Mouse (Mus musculus): ENCODE measurements around the gene Wipi2. TPM values are rescaled to one million over a fixed set of nuclear protein-coding genes. Genes with fewer than 3 reads are reported as not detected.

Wipi2 gene
- polyA plus RNA-seq, 1 experiment from 2014 or later, result 28.7 TPM

GRCm38 (mm10) chr5:142615638-142616037 is 11.9 kb upstream of the Wipi2 start:
- WGBS, result 62% methylated on average over 4 of the region's 4 CpGs
- Histone ChIP-seq H3K4me2 (ENCODE audit: low read length) (no peak overlapping the region), H3K4me1 (ENCODE audit: control insufficient read depth in 2 of 2, insufficient read depth in 2 of 2, low read length in 2 of 2) (no peaks in the 10 kb centered on the region), H3K27ac (replicated peaks in 1 of 2; ENCODE audit: control insufficient read depth in 1 of 2, insufficient read depth in 1 of 2, low read depth in 2 of 2, low read length in 2 of 2) (no peak overlapping the region), H3K36me3 (ENCODE audit: control insufficient read depth, insufficient read depth, low read length) (no peaks in the 10 kb centered on the region), H3K4me3 (ENCODE audit: control insufficient read depth in 1 of 2, insufficient read depth in 1 of 2, low read depth in 1 of 2, low read length in 2 of 2) (no peak overlapping the region), H3K27me3 (ENCODE audit: control insufficient read depth, insufficient read depth, low read length) (no peaks in the 10 kb centered on the region), H3K9me3 (ENCODE audit: control insufficient read depth, low read length) (no peaks in the 10 kb centered on the region), H3K9ac (ENCODE audit: low read length) (no peak overlapping the region)
- no peak for ATAC-seq (ENCODE audit: insufficient number of reproducible peaks, insufficient read depth, low FRiP score, low read depth)

- no peak overlapping the region for H3K4me3 ChIP-seq (ENCODE audit: control insufficient read depth in 1 of 2, insufficient read depth in 1 of 2, low read depth in 1 of 2, low read length in 2 of 2)
- no peaks in the 10 kb centered on the region for H3K36me3 ChIP-seq (ENCODE audit: control insufficient read depth, insufficient read depth, low read length)
- no peaks in the 10 kb centered on the region for H3K9me3 ChIP-seq (ENCODE audit: control insufficient read depth, low read length)
- H3K9ac ChIP-seq (ENCODE audit: low read length), result no peak overlapping the region
- H3K27me3 ChIP-seq (ENCODE audit: control insufficient read depth, insufficient read depth, low read length), result no peaks in the 10 kb centered on the region
- no peak overlapping the region for H3K4me2 ChIP-seq (ENCODE audit: low read length)
- no peaks in the 10 kb centered on the region for H3K4me1 ChIP-seq (ENCODE audit: control insufficient read depth in 2 of 2, insufficient read depth in 2 of 2, low read length in 2 of 2)
- no peak overlapping the region for H3K27ac ChIP-seq (replicated peaks in 1 of 2; ENCODE audit: control insufficient read depth in 1 of 2, insufficient read depth in 1 of 2, low read depth in 2 of 2, low read length in 2 of 2)
- no peak for ATAC-seq (ENCODE audit: insufficient number of reproducible peaks, insufficient read depth, low FRiP score, low read depth)
- whole genome bisulfite sequencing, result 53% methylated on average over 6 of the region's 6 CpGs
Observed at GRCm38 (mm10) chr5:142616326-142616725, 11.2 kb upstream of the Wipi2 start.

- H3K27ac ChIP-seq (replicated peaks in 1 of 2; ENCODE audit: control insufficient read depth in 1 of 2, insufficient read depth in 1 of 2, low read depth in 2 of 2, low read length in 2 of 2), result no peak overlapping the region
- H3K4me3 ChIP-seq (ENCODE audit: control insufficient read depth in 1 of 2, insufficient read depth in 1 of 2, low read depth in 1 of 2, low read length in 2 of 2), result no peak overlapping the region
- H3K36me3 ChIP-seq (ENCODE audit: control insufficient read depth, insufficient read depth, low read length), result no peaks in the 10 kb centered on the region
- WGBS, result 17% methylated on average over 5 of the region's 5 CpGs
- H3K9me3 ChIP-seq (ENCODE audit: control insufficient read depth, low read length), result no peaks in the 10 kb centered on the region
- no peaks in the 10 kb centered on the region for H3K27me3 ChIP-seq (ENCODE audit: control insufficient read depth, insufficient read depth, low read length)
- no peak overlapping the region for H3K4me2 ChIP-seq (ENCODE audit: low read length)
- H3K9ac ChIP-seq (ENCODE audit: low read length), result no peak overlapping the region
- H3K4me1 ChIP-seq (ENCODE audit: control insufficient read depth in 2 of 2, insufficient read depth in 2 of 2, low read length in 2 of 2), result no peaks in the 10 kb centered on the region
- no peak for ATAC-seq (ENCODE audit: insufficient number of reproducible peaks, insufficient read depth, low FRiP score, low read depth)
Observed at GRCm38 (mm10) chr5:142619866-142620265, 7.6 kb upstream of the Wipi2 start.

- H3K9ac ChIP-seq (ENCODE audit: low read length), result no peak overlapping the region
- no peaks in the 10 kb centered on the region for H3K36me3 ChIP-seq (ENCODE audit: control insufficient read depth, insufficient read depth, low read length)
- no peak overlapping the region for H3K27ac ChIP-seq (replicated peaks in 1 of 2; ENCODE audit: control insufficient read depth in 1 of 2, insufficient read depth in 1 of 2, low read depth in 2 of 2, low read length in 2 of 2)
- 64% methylated on average over 2 of the region's 2 CpGs for WGBS
- no peaks in the 10 kb centered on the region for H3K4me1 ChIP-seq (ENCODE audit: control insufficient read depth in 2 of 2, insufficient read depth in 2 of 2, low read length in 2 of 2)
- no peak overlapping the region for H3K4me3 ChIP-seq (ENCODE audit: control insufficient read depth in 1 of 2, insufficient read depth in 1 of 2, low read depth in 1 of 2, low read length in 2 of 2)
- no peaks in the 10 kb centered on the region for H3K9me3 ChIP-seq (ENCODE audit: control insufficient read depth, low read length)
- no peaks in the 10 kb centered on the region; the same call in 1 of the 2 replicates for H3K27me3 ChIP-seq (ENCODE audit: control insufficient read depth, insufficient read depth, low read length)
- H3K4me2 ChIP-seq (ENCODE audit: low read length), result no peak overlapping the region
- ATAC-seq (ENCODE audit: insufficient number of reproducible peaks, insufficient read depth, low FRiP score, low read depth), result no peak
Observed at GRCm38 (mm10) chr5:142621421-142621820, 6.1 kb upstream of the Wipi2 start.

GRCm38 (mm10) chr5:142622134-142622533 is 5.4 kb upstream of the Wipi2 start:
- H3K4me3 ChIP-seq (ENCODE audit: control insufficient read depth in 1 of 2, insufficient read depth in 1 of 2, low read depth in 1 of 2, low read length in 2 of 2), result no peak overlapping the region
- WGBS, result 60% methylated on average over 1 of the region's 1 CpGs
- no peak for ATAC-seq (ENCODE audit: insufficient number of reproducible peaks, insufficient read depth, low FRiP score, low read depth)

GRCm38 (mm10) chr5:142623080-142623479 is 4.4 kb upstream of the Wipi2 start:
- H3K4me2 ChIP-seq (ENCODE audit: low read length), result no peak overlapping the region
- 80% methylated on average over 7 of the region's 7 CpGs for WGBS
- no peaks in the 10 kb centered on the region for H3K36me3 ChIP-seq (ENCODE audit: control insufficient read depth, insufficient read depth, low read length)
- H3K9me3 ChIP-seq (ENCODE audit: control insufficient read depth, low read length), result no peaks in the 10 kb centered on the region
- no peak overlapping the region for H3K27ac ChIP-seq (replicated peaks in 1 of 2; ENCODE audit: control insufficient read depth in 1 of 2, insufficient read depth in 1 of 2, low read depth in 2 of 2, low read length in 2 of 2)
- no peak overlapping the region for H3K4me3 ChIP-seq (ENCODE audit: control insufficient read depth in 1 of 2, insufficient read depth in 1 of 2, low read depth in 1 of 2, low read length in 2 of 2)
- H3K9ac ChIP-seq (ENCODE audit: low read length), result no peak overlapping the region
- no peaks in the 10 kb centered on the region; the same call in 1 of the 2 replicates for H3K27me3 ChIP-seq (ENCODE audit: control insufficient read depth, insufficient read depth, low read length)
- ATAC-seq (ENCODE audit: insufficient number of reproducible peaks, insufficient read depth, low FRiP score, low read depth), result no peak
- H3K4me1 ChIP-seq (ENCODE audit: control insufficient read depth in 2 of 2, insufficient read depth in 2 of 2, low read length in 2 of 2), result no peaks in the 10 kb centered on the region

More at GRCm38 (mm10) chr5:142622134-142622533, 5.4 kb upstream of the Wipi2 start:
- Histone ChIP-seq H3K9me3 (ENCODE audit: control insufficient read depth, low read length) (no peaks in the 10 kb centered on the region), H3K4me2 (ENCODE audit: low read length) (no peak overlapping the region), H3K27me3 (ENCODE audit: control insufficient read depth, insufficient read depth, low read length) (no peaks in the 10 kb centered on the region; the same call in 1 of the 2 replicates), H3K27ac (replicated peaks in 1 of 2; ENCODE audit: control insufficient read depth in 1 of 2, insufficient read depth in 1 of 2, low read depth in 2 of 2, low read length in 2 of 2) (no peak overlapping the region), H3K9ac (ENCODE audit: low read length) (no peak overlapping the region), H3K36me3 (ENCODE audit: control insufficient read depth, insufficient read depth, low read length) (no peaks in the 10 kb centered on the region), H3K4me1 (ENCODE audit: control insufficient read depth in 2 of 2, insufficient read depth in 2 of 2, low read length in 2 of 2) (no peaks in the 10 kb centered on the region)

- Histone ChIP-seq H3K4me1 (ENCODE audit: control insufficient read depth in 2 of 2, insufficient read depth in 2 of 2, low read length in 2 of 2) (peaks cover 5 to 10% of the 10 kb centered on the region in 2 experiments; a peak in 3 of 4 replicates), H3K9me3 (ENCODE audit: control insufficient read depth, low read length) (no peaks in the 10 kb centered on the region), H3K9ac (ENCODE audit: low read length) (peak overlapping the region; percentile 94), H3K27me3 (ENCODE audit: control insufficient read depth, insufficient read depth, low read length) (no peaks in the 10 kb centered on the region; the same call in 1 of the 2 replicates), H3K36me3 (ENCODE audit: control insufficient read depth, insufficient read depth, low read length) (peaks cover 14% of the 10 kb centered on the region), H3K27ac (replicated peaks in 1 of 2; ENCODE audit: control insufficient read depth in 1 of 2, insufficient read depth in 1 of 2, low read depth in 2 of 2, low read length in 2 of 2) (peak overlapping the region; percentile 82 to 86), H3K4me2 (ENCODE audit: low read length) (peak overlapping the region; percentile 84), H3K4me3 (ENCODE audit: control insufficient read depth in 1 of 2, insufficient read depth in 1 of 2, low read depth in 1 of 2, low read length in 2 of 2) (peak overlapping the region; percentile 73 to 88)
- WGBS, result under 1% methylated on average over 66 of the region's 69 CpGs
- peak; percentile 98 for ATAC-seq (ENCODE audit: insufficient number of reproducible peaks, insufficient read depth, low FRiP score, low read depth)
Observed at GRCm38 (mm10) chr5:142628726-142629662, 1.5 kb downstream of the Wipi2 start.
